Mouse (Mus musculus) G1E (cell line): ENCODE results near the gene Gm20458. TPM values are rescaled to one million over a fixed set of nuclear protein-coding genes. Genes with fewer than 3 reads are reported as not detected.

Experiments
- ATAC-seq: 2 replicates; pipeline ENCODE4 v1.8.0; 2016; ENCODE audit warnings: mild to moderate bottlenecking; ENCODE audit not compliant: insufficient number of reproducible peaks, poor library complexity, low FRiP score, severe bottlenecking; ENCODE audit errors: extremely low read depth
- DNase-seq: peaks from one replicate; pipeline ENCODE4 v3.0.0; 2012; ENCODE audit warnings: low spot score
- H3K27me3 ChIP-seq: 2 replicates; pipeline ENCODE4 v1.6.1; 2012; ENCODE audit warnings: mild to moderate bottlenecking, low read length, inconsistent platforms; ENCODE audit not compliant: insufficient read depth
- H3K36me3 ChIP-seq: replicated peaks from 2 replicates; pipeline ENCODE3; 2012; ENCODE audit warnings: mild to moderate bottlenecking, inconsistent platforms
- H3K4me1 ChIP-seq: 2 replicates; pipeline ENCODE4 v1.6.1; 2012; ENCODE audit warnings: low read depth, low read length, inconsistent platforms, mixed read lengths; ENCODE audit not compliant: insufficient read depth
- H3K4me3 ChIP-seq: 2 replicates; pipeline ENCODE4 v1.5.1; 2012; ENCODE audit warnings: low read depth, mild to moderate bottlenecking, inconsistent platforms, low read length, moderate library complexity, mixed read lengths
- H3K9me3 ChIP-seq: replicated peaks from 2 replicates; pipeline ENCODE4 v1.6.1; 2012; ENCODE audit warnings: inconsistent platforms
- CTCF ChIP-seq: IDR thresholded peaks from 2 replicates; pipeline ENCODE4 v1.5.1; 2012; ENCODE audit warnings: low read depth, low read length, inconsistent platforms, mixed read lengths
- GATA1 ChIP-seq: IDR thresholded peaks from 2 replicates; pipeline ENCODE4 v1.6.1; 2012; ENCODE audit warnings: borderline replicate concordance, low read length, inconsistent platforms, mixed read lengths
- GATA2 ChIP-seq: IDR thresholded peaks from 2 replicates; pipeline ENCODE4 v1.6.1; 2012; ENCODE audit warnings: low read depth, low read length, inconsistent platforms, borderline replicate concordance
- POLR2AphosphoS5 ChIP-seq: IDR thresholded peaks from 2 replicates; pipeline ENCODE4 v1.6.1; 2012; ENCODE audit warnings: low read depth, low read length, inconsistent platforms; ENCODE audit not compliant: insufficient replicate concordance
- TAL1 ChIP-seq: conservative IDR thresholded peaks from 2 replicates; pipeline ENCODE4 v1.6.1; 2012; ENCODE audit warnings: low read depth, low read length, inconsistent platforms, mixed read lengths
- polyA plus RNA-seq: library from polyadenylated mRNA; stranded (reverse); fragments of >175 nt; gene quantifications from 2 replicates; pipeline ENCODE4 v1.2.3, GENCODE M21; 2012
- total RNA-seq, 2 experiments: library from RNA; stranded (forward) in 1 of 2; stranded (reverse) in 1 of 2; fragments of 200-1000 nt in 1 of 2; fragments of >200 nt in 1 of 2; fragmentation: Nextera tagmentation in 1 of 2; gene quantifications; 2 replicates each; pipeline ENCODE4 v1.2.3; 2014 to 2017

Gm20458 gene
- total and polyA plus RNA-seq, 3 experiments, result 5.5 to 13.4 TPM; not detected in 1

- H3K27me3 ChIP-seq, result peaks cover 13% of the 10 kb centered on the region
- no peaks in the 10 kb centered on the region; the same call in 1 of the 2 replicates for H3K9me3 ChIP-seq
- TF ChIP-seq POLR2AphosphoS5 (no peak), GATA1 (no peak), TAL1 (no peak), GATA2 (no peak), CTCF (no peak)
- no peak overlapping the region for H3K4me3 ChIP-seq
- no peak for ATAC-seq
- no peak for DNase-seq
- H3K4me1 ChIP-seq, result peaks cover 7% of the 10 kb centered on the region; the same call in 1 of the 2 replicates
- H3K36me3 ChIP-seq, result peaks cover 29% of the 10 kb centered on the region
These were observed 52.6 kb downstream of the Gm20458 start for GRCm38 (mm10) chr2:164513389-164513788.

GRCm38 (mm10) chr2:164514916-164515315 is 54.1 kb downstream of the Gm20458 start:
- DNase-seq (no peak), ATAC-seq (no peak)
- Histone ChIP-seq H3K9me3 (no peaks in the 10 kb centered on the region; the same call in 1 of the 2 replicates), H3K4me1 (peaks cover 7% of the 10 kb centered on the region; the same call in 1 of the 2 replicates), H3K27me3 (peaks cover 17% of the 10 kb centered on the region), H3K4me3 (no peak overlapping the region), H3K36me3 (peaks cover 13% of the 10 kb centered on the region)
- TF ChIP-seq GATA1, result no peak
- TF ChIP-seq GATA2, result no peak
- no peak for TF ChIP-seq POLR2AphosphoS5

- no peaks in the 10 kb centered on the region; the same call in 1 of the 2 replicates for H3K9me3 ChIP-seq
- no peak for TF ChIP-seq GATA1
- TF ChIP-seq TAL1, result no peak
- no peak for TF ChIP-seq CTCF
- no peak for TF ChIP-seq GATA2
- TF ChIP-seq POLR2AphosphoS5, result no peak
- H3K4me1 ChIP-seq, result peaks cover 7% of the 10 kb centered on the region; the same call in 1 of the 2 replicates
- H3K4me3 ChIP-seq, result no peak overlapping the region
- H3K27me3 ChIP-seq, result peaks cover 21% of the 10 kb centered on the region
- no peak for DNase-seq
- peaks cover 4% of the 10 kb centered on the region for H3K36me3 ChIP-seq
- no peak for ATAC-seq
These were observed 55.1 kb downstream of the Gm20458 start for GRCm38 (mm10) chr2:164515897-164516296.

- TF ChIP-seq GATA1, result no peak
- no peak for TF ChIP-seq GATA2
- Histone ChIP-seq H3K4me3 (no peak overlapping the region), H3K9me3 (no peaks in the 10 kb centered on the region; the same call in 1 of the 2 replicates), H3K4me1 (peaks cover 7% of the 10 kb centered on the region; the same call in 1 of the 2 replicates), H3K27me3 (peaks cover 22% of the 10 kb centered on the region), H3K36me3 (no peaks in the 10 kb centered on the region)
- ATAC-seq, result no peak
- no peak for DNase-seq
These were observed 55.8 kb downstream of the Gm20458 start for GRCm38 (mm10) chr2:164516592-164516991.

- Histone ChIP-seq H3K4me3 (no peak overlapping the region), H3K27me3 (peaks cover 29% of the 10 kb centered on the region), H3K4me1 (peaks cover 5% of the 10 kb centered on the region; the same call in 1 of the 2 replicates), H3K36me3 (no peaks in the 10 kb centered on the region), H3K9me3 (no peaks in the 10 kb centered on the region; the same call in 1 of the 2 replicates)
- ATAC-seq, result peak; percentile 51; the same call in 1 of the 2 replicates
- TF ChIP-seq GATA2, result no peak
- TF ChIP-seq CTCF, result peak; percentile 97
- DNase-seq, result peak; percentile 75
These were observed 56.9 kb downstream of the Gm20458 start for GRCm38 (mm10) chr2:164517485-164518221.

- no peak for TF ChIP-seq CTCF
- TF ChIP-seq GATA1, result no peak
- TF ChIP-seq GATA2, result no peak
- TF ChIP-seq POLR2AphosphoS5, result no peak
- no peak for TF ChIP-seq TAL1
- no peaks in the 10 kb centered on the region; the same call in 1 of the 2 replicates for H3K9me3 ChIP-seq
- no peak overlapping the region for H3K4me3 ChIP-seq
- H3K36me3 ChIP-seq, result no peaks in the 10 kb centered on the region
- DNase-seq (no peak), ATAC-seq (no peak)
- peaks cover 5% of the 10 kb centered on the region; the same call in 1 of the 2 replicates for H3K4me1 ChIP-seq
- H3K27me3 ChIP-seq, result peaks cover 34% of the 10 kb centered on the region
These were observed 57.8 kb downstream of the Gm20458 start for GRCm38 (mm10) chr2:164518266-164519170.
